Mouse (Mus musculus) urinary bladder, adult 18-20 months (tissue): ENCODE results near the gene Olfr419.

Source experiments
- DNase-seq, 2 experiments: peaks; one replicate each; pipeline ENCODE4 v3.0.0; 2022; ENCODE audit warnings: low spot score in 2 of 2, mixed read lengths in 2 of 2

The Olfr419 gene

GRCm38 (mm10) chr1:174251961-174252360, at the start of gene Olfr419:
Gene Olfr419 (minus strand): TSS chr1:174252061.
- DNase-seq: no peak

- no peak for DNase-seq
Observed at GRCm38 (mm10) chr1:174270643-174271042, 18.8 kb upstream of the Olfr419 start.

GRCm38 (mm10) chr1:174269162-174269561, 17.3 kb upstream of the Olfr419 start:
- DNase-seq: no peak

GRCm38 (mm10) chr1:174267816-174268215, 16.0 kb upstream of the Olfr419 start:
- no peak for DNase-seq

- DNase-seq: no peak
Observed at GRCm38 (mm10) chr1:174250376-174250775, 1.5 kb downstream of the Olfr419 start.

- DNase-seq: no peak
Observed at GRCm38 (mm10) chr1:174247170-174247569, 4.7 kb downstream of the Olfr419 start.

GRCm38 (mm10) chr1:174246080-174246479, 5.8 kb downstream of the Olfr419 start:
- no peak for DNase-seq

GRCm38 (mm10) chr1:174244621-174245020, 7.2 kb downstream of the Olfr419 start:
- DNase-seq: no peak

GRCm38 (mm10) chr1:174239916-174240315, 11.9 kb downstream of the Olfr419 start:
- DNase-seq: no peak

GRCm38 (mm10) chr1:174216528-174217204, 35.2 kb downstream of the Olfr419 start:
- no peak for DNase-seq

GRCm38 (mm10) chr1:174215270-174216038, 36.4 kb downstream of the Olfr419 start:
- DNase-seq: no peak

GRCm38 (mm10) chr1:174212286-174212685, 39.6 kb downstream of the Olfr419 start:
- no peak for DNase-seq

- no peak for DNase-seq
Observed at GRCm38 (mm10) chr1:174204699-174205098, 47.2 kb downstream of the Olfr419 start.
